Mouse (Mus musculus) cortical plate, adult 2 months (tissue): ENCODE results near the gene Lsamp. TPM values are rescaled to one million over a fixed set of nuclear protein-coding genes. Genes with fewer than 3 reads are reported as not detected.

Source experiments
- H3K27ac ChIP-seq: fragments of 200-500 bp; 2 replicates; pipeline ENCODE4 v1.5.1; 2012; ENCODE audit warnings: low read length, control low read depth, inconsistent platforms; ENCODE audit not compliant: insufficient read depth
- H3K4me1 ChIP-seq: fragments of 200-500 bp; 2 replicates; pipeline ENCODE4 v1.6.1; 2011; ENCODE audit warnings: low read length; ENCODE audit not compliant: control insufficient read depth, insufficient read depth
- H3K4me3 ChIP-seq: fragments of 200-500 bp; 2 replicates; pipeline ENCODE4 v1.5.1; 2011; ENCODE audit warnings: mild to moderate bottlenecking, low read length, control low read depth; ENCODE audit not compliant: insufficient read depth
- CTCF ChIP-seq: fragments of 200-500 bp; IDR thresholded peaks from 2 replicates; pipeline ENCODE4 v1.5.1; 2011; ENCODE audit warnings: mild to moderate bottlenecking, control low read depth, low read length; ENCODE audit not compliant: insufficient read depth; ENCODE audit errors: extremely low read depth
- POLR2A ChIP-seq: fragments of 200-500 bp; IDR thresholded peaks from 2 replicates; pipeline ENCODE4 v1.6.1; 2011; ENCODE audit warnings: mild to moderate bottlenecking, low read length, control low read depth; ENCODE audit not compliant: insufficient read depth; ENCODE audit errors: extremely low read depth
- polyA plus RNA-seq: library from polyadenylated mRNA; depleted of rRNA; stranded (reverse); fragments of >200 nt; gene quantifications from 2 replicates; pipeline ENCODE4 v1.2.3, GENCODE M21; 2012

Gene Lsamp
- polyA plus RNA-seq, 1 experiment: 99.8 TPM

DNA sequence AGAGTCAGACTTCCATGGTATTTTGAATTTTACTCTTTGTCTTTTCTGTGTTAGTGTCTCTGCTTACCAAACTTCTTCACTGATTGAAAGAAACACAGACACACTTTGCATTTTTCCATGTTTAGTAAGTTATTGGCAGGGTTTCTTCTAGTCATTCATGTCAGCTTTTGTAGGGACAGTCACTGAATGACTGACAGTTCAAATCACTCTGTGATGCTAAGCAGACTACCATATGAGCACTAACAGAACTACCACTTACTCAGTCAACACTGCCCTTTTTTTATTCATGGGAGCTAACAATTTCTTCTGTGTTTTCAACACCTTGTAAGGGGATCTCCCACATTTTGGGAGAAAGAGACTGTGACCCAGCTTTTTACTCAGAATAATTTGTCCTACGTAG is 75.8 kb downstream of the Lsamp start:
- TF ChIP-seq POLR2A (no peak), CTCF (no peak)
- no peak overlapping the region for H3K27ac ChIP-seq
- H3K4me3 ChIP-seq: no peak overlapping the region
- H3K4me1 ChIP-seq: no peaks in the 10 kb centered on the region

GRCm38 (mm10) chr16:40060491-40060890 is 76.3 kb downstream of the Lsamp start:
- no peak overlapping the region for H3K27ac ChIP-seq
- no peak overlapping the region for H3K4me3 ChIP-seq
- no peaks in the 10 kb centered on the region for H3K4me1 ChIP-seq
- no peak for TF ChIP-seq POLR2A

DNA sequence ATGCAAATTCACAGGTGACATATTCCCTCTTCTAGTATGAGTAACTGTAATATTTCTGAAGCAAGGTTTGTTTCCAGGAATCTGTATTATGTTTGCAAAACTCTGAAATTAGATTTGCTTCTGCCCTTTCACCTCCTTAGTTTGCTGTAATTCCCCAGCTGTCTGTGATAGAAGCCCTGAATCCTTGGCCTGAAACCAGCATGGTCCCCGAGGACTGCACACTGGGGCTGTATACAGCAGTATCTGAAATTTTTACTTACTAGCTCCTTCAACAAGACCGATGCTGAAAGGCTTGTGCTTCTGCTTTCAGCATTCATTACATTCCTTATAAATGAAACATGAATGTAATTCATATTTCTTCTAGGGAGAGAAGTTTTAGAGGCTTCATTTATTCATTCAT is 91.4 kb downstream of the Lsamp start:
- no peaks in the 10 kb centered on the region; the same call in 1 of the 2 replicates for H3K4me1 ChIP-seq

GRCm38 (mm10) chr16:40080224-40080623 is 96.1 kb downstream of the Lsamp start:
- no peak overlapping the region for H3K27ac ChIP-seq
- H3K4me3 ChIP-seq: no peak overlapping the region
- H3K4me1 ChIP-seq: no peaks in the 10 kb centered on the region; the same call in 1 of the 2 replicates
- TF ChIP-seq CTCF (no peak), POLR2A (no peak)

More for the DNA sequence above, 91.4 kb downstream of the Lsamp start:
- Histone ChIP-seq H3K27ac (no peak overlapping the region), H3K4me3 (no peak overlapping the region)
- TF ChIP-seq POLR2A (no peak), CTCF (no peak)

GRCm38 (mm10) chr16:40104329-40104728 is 120.2 kb downstream of the Lsamp start:
- no peak for TF ChIP-seq POLR2A
- TF ChIP-seq CTCF: no peak
- Histone ChIP-seq H3K4me1 (no peaks in the 10 kb centered on the region), H3K4me3 (no peak overlapping the region), H3K27ac (no peak overlapping the region)

DNA sequence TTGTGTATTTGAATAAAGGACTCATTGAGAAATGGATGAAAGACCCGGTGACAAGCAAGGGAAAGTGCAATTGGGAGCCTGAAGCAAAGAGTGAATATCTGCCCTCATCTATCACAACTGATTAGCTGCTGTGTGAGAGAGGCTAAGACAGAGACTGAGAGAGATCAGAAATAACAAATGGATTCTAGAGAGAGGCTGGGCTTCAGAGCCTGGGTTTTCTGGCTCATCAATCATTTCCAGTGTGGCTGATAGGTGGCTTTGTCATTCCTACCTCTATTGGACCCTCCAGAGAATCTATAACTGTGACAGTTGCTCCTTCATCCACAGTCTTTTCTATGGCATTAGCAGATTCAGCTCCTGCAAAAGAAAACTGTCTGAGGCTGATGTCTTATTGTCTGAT is 198.8 kb downstream of the Lsamp start:
- H3K4me1 ChIP-seq: no peaks in the 10 kb centered on the region
- no peak overlapping the region; the same call in 1 of the 2 replicates for H3K27ac ChIP-seq
- TF ChIP-seq CTCF (no peak), POLR2A (no peak)
- H3K4me3 ChIP-seq: no peak overlapping the region

DNA sequence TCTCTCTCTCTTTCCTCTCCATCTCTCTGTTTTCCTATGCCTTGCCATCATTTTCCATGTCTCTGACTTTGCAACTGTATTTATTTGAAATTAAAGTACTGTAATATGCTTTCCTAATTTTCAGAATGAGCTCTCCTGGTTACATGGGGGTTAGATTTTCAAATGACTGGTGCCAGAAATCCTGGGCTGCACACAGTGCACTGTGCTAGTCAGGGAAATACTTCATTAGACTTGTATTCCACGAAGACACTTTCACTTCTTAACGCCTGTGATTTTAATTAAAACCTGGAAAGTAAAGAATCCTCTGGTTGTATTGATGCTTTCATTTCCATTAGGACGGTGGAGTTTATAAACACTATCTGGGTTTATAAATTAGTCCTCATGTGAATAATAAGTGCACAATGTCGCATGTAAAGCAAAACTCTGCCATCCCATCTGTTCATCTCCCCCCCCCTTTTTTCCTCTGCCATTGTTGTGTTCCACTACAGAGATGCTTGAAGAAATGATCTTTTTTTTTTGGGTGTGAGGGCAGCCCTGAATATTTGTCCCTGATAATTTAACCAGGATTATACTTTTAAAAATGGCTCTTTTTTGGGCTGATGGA is 203.9 kb downstream of the Lsamp start:
- H3K4me1 ChIP-seq: no peaks in the 10 kb centered on the region
- TF ChIP-seq POLR2A: no peak
- TF ChIP-seq CTCF: no peak
- H3K4me3 ChIP-seq: no peak overlapping the region
- H3K27ac ChIP-seq: no peak overlapping the region

- Histone ChIP-seq H3K27ac (no peak overlapping the region), H3K4me3 (no peak overlapping the region), H3K4me1 (no peaks in the 10 kb centered on the region)
- TF ChIP-seq POLR2A (no peak), CTCF (no peak)
These were observed 210.2 kb downstream of the Lsamp start for GRCm38 (mm10) chr16:40194401-40194800.

GRCm38 (mm10) chr16:40194839-40195238 is 210.7 kb downstream of the Lsamp start:
- H3K4me3 ChIP-seq: no peak overlapping the region
- no peak overlapping the region for H3K27ac ChIP-seq
- no peaks in the 10 kb centered on the region for H3K4me1 ChIP-seq
- TF ChIP-seq POLR2A (no peak), CTCF (no peak)

DNA sequence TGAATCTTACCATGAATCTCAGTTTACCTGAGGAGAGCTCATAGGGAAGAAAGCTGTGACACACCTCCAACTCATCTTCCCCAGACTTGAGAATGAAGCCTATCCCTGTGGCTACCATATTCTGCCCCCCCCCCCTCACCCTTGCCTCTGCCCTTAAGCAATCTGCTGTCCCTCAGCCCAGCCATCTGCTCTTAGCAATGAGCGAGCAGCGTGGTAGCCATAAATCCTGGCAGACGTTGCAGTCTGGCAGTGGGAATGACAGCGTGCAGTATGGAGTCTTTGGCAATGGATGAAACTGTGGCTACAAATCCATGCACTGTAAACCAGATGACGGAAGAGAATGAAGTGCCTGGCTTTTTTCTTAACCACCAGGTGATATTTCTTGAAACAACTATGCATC is 244.5 kb downstream of the Lsamp start:
- no peak overlapping the region for H3K27ac ChIP-seq
- no peak for TF ChIP-seq CTCF
- no peak for TF ChIP-seq POLR2A
- no peak overlapping the region for H3K4me3 ChIP-seq
- peaks cover 2% of the 10 kb centered on the region for H3K4me1 ChIP-seq

- Histone ChIP-seq H3K4me3 (no peak overlapping the region), H3K27ac (no peak overlapping the region), H3K4me1 (peaks cover 2% of the 10 kb centered on the region)
- TF ChIP-seq POLR2A (no peak), CTCF (no peak)
These were observed 248.9 kb downstream of the Lsamp start for GRCm38 (mm10) chr16:40233066-40233465.
